9 mouse cellular contexts compared by ENCODE assay signal in the genomic region with DNA sequence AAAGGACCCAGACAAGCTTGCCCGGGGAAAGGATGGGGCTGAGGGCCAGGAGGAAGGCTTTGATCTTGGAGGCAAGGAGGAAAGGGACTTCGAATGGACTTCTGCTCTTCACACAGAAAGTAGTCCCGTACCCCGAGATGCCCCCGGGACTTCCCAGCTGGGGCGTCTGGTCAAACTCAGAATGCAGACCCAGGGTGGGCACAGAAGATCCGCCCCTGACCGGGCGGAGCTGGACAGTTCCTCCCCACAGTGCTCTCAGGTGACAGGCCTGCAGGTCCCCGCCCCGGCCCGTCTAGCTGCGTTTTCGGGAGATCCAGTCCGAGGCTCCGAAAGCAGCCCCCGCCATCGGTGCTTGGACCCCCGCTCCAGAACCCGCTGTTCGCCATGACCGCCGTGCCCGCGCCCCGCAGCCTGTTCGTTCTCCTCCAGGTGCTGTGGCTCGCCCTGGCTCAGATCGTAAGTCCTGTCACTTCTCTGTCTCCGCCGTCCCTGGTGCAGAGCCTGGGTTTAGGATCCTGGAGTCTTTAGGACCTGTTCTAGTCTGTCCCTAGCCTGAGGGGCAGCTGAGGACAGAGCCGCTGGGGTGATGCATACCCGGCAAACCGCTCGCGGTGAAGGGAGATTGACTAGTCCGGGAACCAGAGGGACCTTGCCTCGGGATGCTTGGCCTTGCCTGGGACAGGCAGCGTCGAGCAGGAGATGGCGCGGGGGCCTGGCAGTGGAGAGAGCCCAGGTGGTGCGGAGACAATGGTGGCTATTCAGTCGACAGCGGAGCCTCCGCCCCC. TPM values are rescaled to one million over a fixed set of nuclear protein-coding genes. Genes with fewer than 3 reads are reported as not detected.
A peak's percentile ranks its signal among the peaks of the same experiment; 100 is the strongest.
DNase-seq lines count a peak whose midpoint lies in the region; ATAC-seq and TF ChIP-seq lines count a peak whose summit lies in the region.
"Had no signal": no experiment of that assay in that cellular context is flagged by ENCODE, and none has a peak within 500 bp of the region (broad histone marks: within the 10 kb centered on the region; RNA-seq: fewer than 3 reads in every experiment).

A gene (plus strand): TSS at position 55 of the 785 bp plus-strand sequence.

- DNase-seq in layer of hippocampus, postnatal 10 days (ENCODE audit: low spot score in 2 of 2): peak; percentile 32 to 48
- no peak for DNase-seq in layer of hippocampus, adult 9-11 months
- DNase-seq in embryonic facial prominence, embryonic 10.5 days (ENCODE audit: low spot score): peak; percentile 66
- no peak for DNase-seq in liver, embryonic 14.5 days (ENCODE audit: low read depth in 3 of 3, low spot score in 3 of 3)
- DNase-seq in stomach, postnatal 0 days (ENCODE audit: low spot score): no peak
- no peak for DNase-seq in layer of hippocampus, postnatal 36 days

- H3K4me2 ChIP-seq in heart, embryonic 15.5 days: peak within 1 kb of the TSS; percentile 90
- H3K4me2 ChIP-seq in liver, embryonic 14.5 days (ENCODE audit: low read depth): peak within 1 kb of the TSS; percentile 47
- H3K4me2 ChIP-seq in stomach, postnatal 0 days (replicated peaks; ENCODE audit: low read depth): peak within 1 kb of the TSS; percentile 71

- H3K36me3 ChIP-seq in embryonic facial prominence, embryonic 10.5 days (replicated peaks): 0 out of 2 replicates have a peak, but pooled peaks cover 4% of the 10 kb centered on the region
- no peaks in the 10 kb centered on the region for H3K36me3 ChIP-seq in heart, embryonic 15.5 days
- no peaks in the 10 kb centered on the region for H3K36me3 ChIP-seq in liver, embryonic 14.5 days (replicated peaks; ENCODE audit: control insufficient read depth, insufficient read depth, low read depth)
- no peaks in the 10 kb centered on the region for H3K36me3 ChIP-seq in stomach, postnatal 0 days (ENCODE audit: control insufficient read depth, insufficient read depth, low read length)

- 3% methylated on average over 46 of the region's 46 CpGs for WGBS in embryonic facial prominence, embryonic 10.5 days
- WGBS in heart, embryonic 15.5 days: 4% methylated on average over 46 of the region's 46 CpGs
- 3% methylated on average over 46 of the region's 46 CpGs for WGBS in liver, embryonic 14.5 days (ENCODE audit: insufficient replicate concordance)
- 3% methylated on average over 45 of the region's 46 CpGs for WGBS in stomach, postnatal 0 days

- H3K9ac ChIP-seq in heart, embryonic 15.5 days: peak within 1 kb of the TSS; percentile 48
- no peak within 1 kb of the TSS for H3K9ac ChIP-seq in liver, embryonic 14.5 days (replicated peaks)
- peak within 1 kb of the TSS; percentile 50 for H3K9ac ChIP-seq in stomach, postnatal 0 days (ENCODE audit: low read length)

- peaks cover 33% of the 10 kb centered on the region for H3K27me3 ChIP-seq in embryonic facial prominence, embryonic 10.5 days (replicated peaks; ENCODE audit: low read depth, poor library complexity, severe bottlenecking)
- H3K27me3 ChIP-seq in heart, embryonic 15.5 days: peaks cover 26% of the 10 kb centered on the region
- H3K27me3 ChIP-seq in liver, embryonic 14.5 days (ENCODE audit: control insufficient read depth, insufficient read depth, low read length): peaks cover 28% of the 10 kb centered on the region
- H3K27me3 ChIP-seq in stomach, postnatal 0 days (ENCODE audit: control insufficient read depth, insufficient read depth, low read length): no peaks in the 10 kb centered on the region

- H3K9me3 ChIP-seq in embryonic facial prominence, embryonic 10.5 days: no peaks in the 10 kb centered on the region
- H3K9me3 ChIP-seq in heart, embryonic 15.5 days (replicated peaks): no peaks in the 10 kb centered on the region
- no peaks in the 10 kb centered on the region for H3K9me3 ChIP-seq in liver, embryonic 14.5 days (ENCODE audit: control insufficient read depth, low read length)
- no peaks in the 10 kb centered on the region for H3K9me3 ChIP-seq in stomach, postnatal 0 days (ENCODE audit: control insufficient read depth, low read length)

- TF ChIP-seq CTCF in liver, embryonic 14.5 days (IDR thresholded peaks at IDR 0.05; ENCODE audit: low read depth): no peak
- no peak for TF ChIP-seq CTCF in stomach, postnatal 0 days (IDR thresholded peaks at IDR 0.05; ENCODE audit: low read depth)

- peak within 1 kb of the TSS; percentile 58 for H3K27ac ChIP-seq in embryonic facial prominence, embryonic 10.5 days (replicated peaks)
- no peak within 1 kb of the TSS for H3K27ac ChIP-seq in heart, embryonic 15.5 days
- H3K27ac ChIP-seq in liver, embryonic 14.5 days: no peak within 1 kb of the TSS
- H3K27ac ChIP-seq in stomach, postnatal 0 days (replicated peaks): no peak within 1 kb of the TSS

- no peak for ATAC-seq in heart, embryonic 15.5 days (replicated peaks; ENCODE audit: insufficient number of reproducible peaks, insufficient read depth, low FRiP score, low read depth)
- ATAC-seq in liver, embryonic 14.5 days (ENCODE audit: insufficient read depth): no peak
- ATAC-seq in stomach, postnatal 0 days (ENCODE audit: low FRiP score, low TSS enrichment): no peak; the same call in 1 of the 2 replicates
- no peak; the same call in 1 of the 2 replicates for ATAC-seq in megakaryocyte progenitor cell, adult 5-6 weeks (replicated peaks; ENCODE audit: poor library complexity)

- TF ChIP-seq EP300 in liver, embryonic 14.5 days (IDR thresholded peaks at IDR 0.05; ENCODE audit: low read depth): no peak
- no peak for TF ChIP-seq EP300 in stomach, postnatal 0 days (optimal IDR thresholded peaks at IDR 0.05)

- peak within 1 kb of the TSS; percentile 62 for H3K4me3 ChIP-seq in embryonic facial prominence, embryonic 10.5 days
- H3K4me3 ChIP-seq in heart, embryonic 15.5 days: peak within 1 kb of the TSS; percentile 53
- H3K4me3 ChIP-seq in liver, embryonic 14.5 days (ENCODE audit: insufficient read depth in 1 of 2, low read depth in 2 of 2, low read length in 2 of 2): peak within 1 kb of the TSS; percentile 0 to 32; a peak in 2 of 4 replicates
- H3K4me3 ChIP-seq in stomach, postnatal 0 days (ENCODE audit: low read depth, low read length): peak within 1 kb of the TSS; percentile 38
- H3K4me3 ChIP-seq: myocyte had no signal

- peaks cover 40% of the 10 kb centered on the region for H3K4me1 ChIP-seq in embryonic facial prominence, embryonic 10.5 days
- H3K4me1 ChIP-seq in heart, embryonic 15.5 days (replicated peaks): peaks cover 22% of the 10 kb centered on the region
- H3K4me1 ChIP-seq in liver, embryonic 14.5 days (replicated peaks; ENCODE audit: control insufficient read depth in 2 of 2, insufficient read depth in 2 of 2, low read length in 1 of 2): no peaks in the 10 kb centered on the region
- H3K4me1 ChIP-seq in stomach, postnatal 0 days (replicated peaks; ENCODE audit: control insufficient read depth, insufficient read depth): no peaks in the 10 kb centered on the region

RNA-seq across cellular contexts. Expression of the gene that starts here (rescaled TPM):
- 10 to 100 TPM in 1 of 2 experiments, 1 to 10 TPM in 1; 8.7 to 11.4 TPM for total RNA-seq in layer of hippocampus, postnatal 10 days (2021)
- polyA plus RNA-seq in embryonic facial prominence, embryonic 10.5 days (2016; fragmentation: Nextera tagmentation; extraction: Ambion mirVana): 5.1 and 6.0 TPM in 2 replicates
- 9.7 and 20.3 TPM in 2 replicates for polyA plus RNA-seq in heart, embryonic 15.5 days (2015; fragmentation: Nextera tagmentation; extraction: Ambion mirVana)
- 0.79 and 1.9 TPM in 2 replicates for polyA plus RNA-seq in liver, embryonic 14.5 days (2012; rRNA removed)
- polyA plus RNA-seq in liver, embryonic 14.5 days (2014; fragmentation: Nextera tagmentation; extraction: Ambion mirVana): 0.83 and 1.1 TPM in 2 replicates
- polyA plus RNA-seq in stomach, postnatal 0 days (2015; fragmentation: Nextera tagmentation; extraction: Ambion mirVana): 5.7 and 7.6 TPM in 2 replicates
- total RNA-seq in layer of hippocampus, postnatal 36 days (2021): 1 to 10 TPM; 2.5 to 4.1 TPM
- total RNA-seq in megakaryocyte progenitor cell, adult 5-6 weeks (2015): not detected in 2 replicates
- not detected in 2 replicates for total RNA-seq in megakaryocyte progenitor cell, adult 5-6 weeks (2017)
- polyA plus RNA-seq: myocyte had no signal

Comparison
In these comparisons a context has a peak if more than half of its experiments do, and no peak if none do; other contexts are left out.
1. DNase-seq: peak in layer of hippocampus, postnatal 10 days (2 of 2) and embryonic facial prominence, embryonic 10.5 days (single experiment); none in layer of hippocampus, adult 9-11 months (single experiment), liver, embryonic 14.5 days (0 of 3), stomach, postnatal 0 days (single experiment) and layer of hippocampus, postnatal 36 days (0 of 2).
2. Peak in every context shown above with its lines, with median percentiles within 50 percentile points of each other: H3K4me3 ChIP-seq and H3K4me2 ChIP-seq.